Mouse (Mus musculus): ENCODE measurements around the gene F2rl2. TPM values are rescaled to one million over a fixed set of nuclear protein-coding genes. Genes with fewer than 3 reads are reported as not detected.

Gene F2rl2
- 0.05 TPM in 1 of 2 replicates, not detected in the other for polyA plus RNA-seq (2012; rRNA removed)

- Histone ChIP-seq H3K27ac (ENCODE audit: control insufficient read depth, insufficient read depth, low read depth, low read length) (no peak within 1 kb of the TSS), H3K27me3 (ENCODE audit: control insufficient read depth, insufficient read depth, low read length) (no peaks in the 10 kb centered on the region), H3K4me3 (ENCODE audit: control insufficient read depth, low read depth, low read length) (no peak within 1 kb of the TSS), H3K4me1 (ENCODE audit: control insufficient read depth, insufficient read depth, low read length) (no peaks in the 10 kb centered on the region), H3K36me3 (ENCODE audit: control insufficient read depth, insufficient read depth, low read length) (no peaks in the 10 kb centered on the region)
- TF ChIP-seq CTCF (IDR thresholded peaks at IDR 0.05; ENCODE audit: control insufficient read depth, insufficient read depth, insufficient replicate concordance, low read depth, low read length), result no peak
- no peak for TF ChIP-seq POLR2A (IDR thresholded peaks at IDR 0.05; ENCODE audit: control insufficient read depth, low read depth, low read length)
Measured at GRCm38 (mm10) chr13:95696654-95697163, at the start of gene F2rl2. F2rl2 (plus strand) TSS chr13:95696853.

GRCm38 (mm10) chr13:95647248-95647647 lies 49.4 kb upstream of the F2rl2 start:
- H3K36me3 ChIP-seq (ENCODE audit: control insufficient read depth, insufficient read depth, low read length), result no peaks in the 10 kb centered on the region
- no peaks in the 10 kb centered on the region for H3K27me3 ChIP-seq (ENCODE audit: control insufficient read depth, insufficient read depth, low read length)
- H3K27ac ChIP-seq (ENCODE audit: control insufficient read depth, insufficient read depth, low read depth, low read length), result no peak overlapping the region
- H3K4me1 ChIP-seq (ENCODE audit: control insufficient read depth, insufficient read depth, low read length), result no peaks in the 10 kb centered on the region
- no peak for TF ChIP-seq CTCF (IDR thresholded peaks at IDR 0.05; ENCODE audit: control insufficient read depth, insufficient read depth, insufficient replicate concordance, low read depth, low read length)
- no peak overlapping the region for H3K4me3 ChIP-seq (ENCODE audit: control insufficient read depth, low read depth, low read length)

- no peaks in the 10 kb centered on the region for H3K4me1 ChIP-seq (ENCODE audit: control insufficient read depth, insufficient read depth, low read length)
- no peak overlapping the region for H3K4me3 ChIP-seq (ENCODE audit: control insufficient read depth, low read depth, low read length)
- no peaks in the 10 kb centered on the region for H3K36me3 ChIP-seq (ENCODE audit: control insufficient read depth, insufficient read depth, low read length)
- H3K27me3 ChIP-seq (ENCODE audit: control insufficient read depth, insufficient read depth, low read length), result no peaks in the 10 kb centered on the region
- TF ChIP-seq CTCF (IDR thresholded peaks at IDR 0.05; ENCODE audit: control insufficient read depth, insufficient read depth, insufficient replicate concordance, low read depth, low read length) (no peak), POLR2A (IDR thresholded peaks at IDR 0.05; ENCODE audit: control insufficient read depth, low read depth, low read length) (no peak)
- H3K27ac ChIP-seq (ENCODE audit: control insufficient read depth, insufficient read depth, low read depth, low read length), result no peak overlapping the region
Measured at GRCm38 (mm10) chr13:95649941-95650340, 46.7 kb upstream of the F2rl2 start.

- Histone ChIP-seq H3K27me3 (ENCODE audit: control insufficient read depth, insufficient read depth, low read length) (no peaks in the 10 kb centered on the region), H3K4me3 (ENCODE audit: control insufficient read depth, low read depth, low read length) (no peak overlapping the region), H3K27ac (ENCODE audit: control insufficient read depth, insufficient read depth, low read depth, low read length) (no peak overlapping the region), H3K36me3 (ENCODE audit: control insufficient read depth, insufficient read depth, low read length) (no peaks in the 10 kb centered on the region), H3K4me1 (ENCODE audit: control insufficient read depth, insufficient read depth, low read length) (no peaks in the 10 kb centered on the region)
- TF ChIP-seq POLR2A (IDR thresholded peaks at IDR 0.05; ENCODE audit: control insufficient read depth, low read depth, low read length) (no peak), CTCF (IDR thresholded peaks at IDR 0.05; ENCODE audit: control insufficient read depth, insufficient read depth, insufficient replicate concordance, low read depth, low read length) (no peak)
Measured at GRCm38 (mm10) chr13:95651870-95652668, 44.6 kb upstream of the F2rl2 start.

GRCm38 (mm10) chr13:95653696-95654095 lies 43.0 kb upstream of the F2rl2 start:
- TF ChIP-seq CTCF (IDR thresholded peaks at IDR 0.05; ENCODE audit: control insufficient read depth, insufficient read depth, insufficient replicate concordance, low read depth, low read length) (no peak), POLR2A (IDR thresholded peaks at IDR 0.05; ENCODE audit: control insufficient read depth, low read depth, low read length) (no peak)
- no peak overlapping the region for H3K27ac ChIP-seq (ENCODE audit: control insufficient read depth, insufficient read depth, low read depth, low read length)
- H3K4me3 ChIP-seq (ENCODE audit: control insufficient read depth, low read depth, low read length), result no peak overlapping the region
- no peaks in the 10 kb centered on the region for H3K36me3 ChIP-seq (ENCODE audit: control insufficient read depth, insufficient read depth, low read length)
- H3K4me1 ChIP-seq (ENCODE audit: control insufficient read depth, insufficient read depth, low read length), result no peaks in the 10 kb centered on the region
- H3K27me3 ChIP-seq (ENCODE audit: control insufficient read depth, insufficient read depth, low read length), result no peaks in the 10 kb centered on the region

- H3K4me3 ChIP-seq (ENCODE audit: control insufficient read depth, low read depth, low read length), result no peak overlapping the region
- H3K4me1 ChIP-seq (ENCODE audit: control insufficient read depth, insufficient read depth, low read length), result no peaks in the 10 kb centered on the region
- TF ChIP-seq POLR2A (IDR thresholded peaks at IDR 0.05; ENCODE audit: control insufficient read depth, low read depth, low read length) (no peak), CTCF (IDR thresholded peaks at IDR 0.05; ENCODE audit: control insufficient read depth, insufficient read depth, insufficient replicate concordance, low read depth, low read length) (no peak)
- no peaks in the 10 kb centered on the region for H3K36me3 ChIP-seq (ENCODE audit: control insufficient read depth, insufficient read depth, low read length)
- H3K27me3 ChIP-seq (ENCODE audit: control insufficient read depth, insufficient read depth, low read length), result no peaks in the 10 kb centered on the region
- H3K27ac ChIP-seq (ENCODE audit: control insufficient read depth, insufficient read depth, low read depth, low read length), result no peak overlapping the region
Measured at GRCm38 (mm10) chr13:95655284-95655683, 41.4 kb upstream of the F2rl2 start.

- TF ChIP-seq POLR2A (IDR thresholded peaks at IDR 0.05; ENCODE audit: control insufficient read depth, low read depth, low read length) (no peak), CTCF (IDR thresholded peaks at IDR 0.05; ENCODE audit: control insufficient read depth, insufficient read depth, insufficient replicate concordance, low read depth, low read length) (no peak)
- H3K27ac ChIP-seq (ENCODE audit: control insufficient read depth, insufficient read depth, low read depth, low read length), result no peak overlapping the region
- H3K4me1 ChIP-seq (ENCODE audit: control insufficient read depth, insufficient read depth, low read length), result no peaks in the 10 kb centered on the region
- no peak overlapping the region for H3K4me3 ChIP-seq (ENCODE audit: control insufficient read depth, low read depth, low read length)
- H3K27me3 ChIP-seq (ENCODE audit: control insufficient read depth, insufficient read depth, low read length), result no peaks in the 10 kb centered on the region
- no peaks in the 10 kb centered on the region for H3K36me3 ChIP-seq (ENCODE audit: control insufficient read depth, insufficient read depth, low read length)
Measured at GRCm38 (mm10) chr13:95657171-95657570, 39.5 kb upstream of the F2rl2 start.

All from testis, adult 2 months (tissue).